Mouse (Mus musculus): ENCODE results near the gene Pln.

DNA sequence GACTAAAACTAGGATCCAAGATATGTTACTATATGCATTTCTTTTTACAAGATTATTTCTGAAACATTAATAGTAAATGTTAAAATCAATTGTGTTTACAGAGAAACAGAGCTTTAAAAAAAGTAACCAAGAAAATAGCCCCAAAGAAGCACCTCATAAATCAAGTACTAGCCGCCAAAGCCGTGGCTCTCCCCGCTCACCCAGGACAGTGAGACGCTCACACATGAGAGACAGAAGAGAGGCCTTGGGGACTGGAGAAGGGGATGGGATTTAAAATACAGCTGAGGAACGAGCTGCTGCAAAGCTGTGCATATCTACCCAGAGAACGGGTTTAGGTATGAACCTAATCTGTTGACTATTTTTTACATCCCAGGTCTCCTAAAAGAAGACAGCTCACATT lies 5.9 kb downstream of the Pln start:
- TF ChIP-seq POLR2A (IDR thresholded peaks at IDR 0.05; ENCODE audit: borderline replicate concordance, extremely low read depth, low read depth, low read length) (no peak), CTCF (IDR thresholded peaks at IDR 0.05; ENCODE audit: insufficient read depth, low read length) (no peak)
